In the genomic region with DNA sequence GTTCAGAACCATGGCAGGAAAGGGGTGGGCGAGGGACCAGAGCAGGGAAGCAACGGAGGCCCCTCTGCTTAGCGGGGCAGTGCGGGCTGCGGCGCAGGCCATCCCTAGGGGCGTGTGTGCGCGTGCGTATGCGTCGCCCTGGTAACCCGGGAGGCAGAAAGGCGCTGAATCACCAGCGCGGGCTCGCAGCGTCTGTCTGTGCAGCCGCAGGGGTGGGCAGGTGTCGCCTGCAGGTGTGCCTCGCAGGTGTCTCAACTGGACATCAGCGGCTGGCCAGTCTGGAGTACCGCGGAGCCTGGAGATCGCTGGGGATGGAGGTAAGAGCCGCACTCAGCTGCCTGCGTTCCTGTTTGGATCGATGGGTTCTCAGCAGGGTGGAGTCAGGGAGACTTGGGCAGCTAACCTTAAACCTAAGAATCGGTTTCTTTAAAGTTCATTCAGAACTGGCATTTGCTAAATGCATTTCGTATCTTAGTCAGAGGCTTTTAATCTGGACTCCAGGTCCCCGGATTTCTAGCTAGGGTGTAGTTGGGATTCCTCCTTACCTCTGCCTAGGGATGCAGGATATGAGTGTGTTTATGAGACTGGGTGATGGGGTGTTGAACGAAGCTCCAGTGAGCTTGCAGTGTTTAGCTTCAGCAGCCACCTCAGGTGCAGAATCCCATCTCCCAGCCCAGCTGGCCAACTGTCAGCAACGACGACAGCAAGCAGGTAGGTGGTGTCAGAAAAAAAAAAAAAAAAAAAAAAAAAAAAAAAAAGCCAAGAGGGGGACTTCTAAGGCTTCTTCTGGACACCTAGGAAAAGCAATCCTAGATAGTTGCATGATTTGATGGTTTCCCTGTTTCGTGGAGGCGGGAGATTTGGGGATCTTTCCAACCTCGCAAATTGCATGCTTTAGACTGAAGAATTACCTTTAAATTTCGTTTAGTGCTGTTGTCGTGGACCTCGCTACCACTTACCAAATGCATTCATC, we compare ENCODE assay signal across 8 mouse cellular contexts. TPM values are rescaled to one million over a fixed set of nuclear protein-coding genes. Genes with fewer than 3 reads are reported as not detected.
DNase-seq lines count a peak whose midpoint lies in the region; ATAC-seq and TF ChIP-seq lines count a peak whose summit lies in the region.

A gene (plus strand): TSS at position 153 of the 973 bp plus-strand sequence.

- H3K4me3 ChIP-seq in hindbrain, embryonic 14.5 days (replicated peaks; ENCODE audit: low read length) = peak within 1 kb of the TSS; percentile 49
- H3K4me3 ChIP-seq in midbrain, embryonic 13.5 days (replicated peaks) = peak within 1 kb of the TSS; percentile 59
- H3K4me3 ChIP-seq in testis, adult 2 months (ENCODE audit: control insufficient read depth, low read depth, low read length) = peak within 1 kb of the TSS; percentile 93

- peak within 1 kb of the TSS; percentile 64 for H3K9ac ChIP-seq in hindbrain, embryonic 14.5 days
- H3K9ac ChIP-seq in midbrain, embryonic 13.5 days (replicated peaks) = peak within 1 kb of the TSS; percentile 67

- no peaks in the 10 kb centered on the region for H3K9me3 ChIP-seq in hindbrain, embryonic 14.5 days (ENCODE audit: control insufficient read depth, low read length)
- H3K9me3 ChIP-seq in midbrain, embryonic 13.5 days = no peaks in the 10 kb centered on the region

- DNase-seq in heart, adult 11 months = peak; percentile 91
- DNase-seq in heart, adult 9 months (ENCODE audit: low spot score in 2 of 2) = no peak
- peak; percentile 79 for DNase-seq in brain, embryonic 14.5 days (ENCODE audit: low read depth)
- peak; percentile 74 for DNase-seq in hindbrain, embryonic 14.5 days (ENCODE audit: low spot score)
- DNase-seq in left cerebral cortex, postnatal 36 days (ENCODE audit: low spot score in 2 of 2) = peak; percentile 79 to 83

- H3K27me3 ChIP-seq in hindbrain, embryonic 14.5 days (ENCODE audit: control insufficient read depth, insufficient read depth, low read length) = no peaks in the 10 kb centered on the region
- no peaks in the 10 kb centered on the region for H3K27me3 ChIP-seq in midbrain, embryonic 13.5 days
- H3K27me3 ChIP-seq in testis, adult 2 months (ENCODE audit: control insufficient read depth, insufficient read depth, low read length) = no peaks in the 10 kb centered on the region

- H3K4me2 ChIP-seq in hindbrain, embryonic 14.5 days (replicated peaks) = peak within 1 kb of the TSS; percentile 69
- peak within 1 kb of the TSS; percentile 86 for H3K4me2 ChIP-seq in midbrain, embryonic 13.5 days (replicated peaks)

- peak; percentile 67 for ATAC-seq in erythroid progenitor cell, adult 5-6 weeks (replicated peaks; ENCODE audit: low FRiP score, poor library complexity, severe bottlenecking)
- ATAC-seq in hindbrain, embryonic 14.5 days (ENCODE audit: low FRiP score) = peak; percentile 95
- ATAC-seq in midbrain, embryonic 13.5 days = peak; percentile 98

- no peak within 1 kb of the TSS for H3K27ac ChIP-seq in hindbrain, embryonic 14.5 days
- peak within 1 kb of the TSS; percentile 44; the same call in 1 of the 2 replicates for H3K27ac ChIP-seq in midbrain, embryonic 13.5 days
- no peak within 1 kb of the TSS for H3K27ac ChIP-seq in testis, adult 2 months (ENCODE audit: control insufficient read depth, insufficient read depth, low read depth, low read length)

- peaks cover 14% of the 10 kb centered on the region; the same call in 1 of the 2 replicates for H3K4me1 ChIP-seq in hindbrain, embryonic 14.5 days (replicated peaks; ENCODE audit: control insufficient read depth, insufficient read depth, low read length)
- H3K4me1 ChIP-seq in midbrain, embryonic 13.5 days (replicated peaks) = peaks cover 18% of the 10 kb centered on the region
- H3K4me1 ChIP-seq in testis, adult 2 months (ENCODE audit: control insufficient read depth, insufficient read depth, low read length) = peaks cover 16% of the 10 kb centered on the region

- WGBS in hindbrain, embryonic 14.5 days = 10% methylated on average over 40 of the region's 40 CpGs
- 9% methylated on average over 40 of the region's 40 CpGs for WGBS in midbrain, embryonic 13.5 days

- no peak for TF ChIP-seq CTCF in brain, embryonic 14.5 days (IDR thresholded peaks at IDR 0.05; ENCODE audit: borderline replicate concordance, extremely low read depth, insufficient read depth, insufficient read length)
- TF ChIP-seq CTCF in testis, adult 2 months (IDR thresholded peaks at IDR 0.05; ENCODE audit: control insufficient read depth, insufficient read depth, insufficient replicate concordance, low read depth, low read length) = no peak

- TF ChIP-seq POLR2A in brain, embryonic 14.5 days (IDR thresholded peaks at IDR 0.05; ENCODE audit: borderline replicate concordance, extremely low read depth, insufficient read depth, insufficient read length, poor library complexity, severe bottlenecking) = no peak
- TF ChIP-seq POLR2A in testis, adult 2 months (IDR thresholded peaks at IDR 0.05; ENCODE audit: control insufficient read depth, low read depth, low read length) = no peak

- intact Hi-C loops in left cerebral cortex, postnatal 36 days (cut with DNase I) = no loop called here

- H3K36me3 ChIP-seq in hindbrain, embryonic 14.5 days (replicated peaks; ENCODE audit: control insufficient read depth, insufficient read depth) = peaks cover 13% of the 10 kb centered on the region
- H3K36me3 ChIP-seq in midbrain, embryonic 13.5 days = peaks cover 5% of the 10 kb centered on the region; the same call in 1 of the 2 replicates
- no peaks in the 10 kb centered on the region for H3K36me3 ChIP-seq in testis, adult 2 months (ENCODE audit: control insufficient read depth, insufficient read depth, low read length)

RNA-seq across cellular contexts. Expression of the gene that starts here (rescaled TPM):
- 1.9 and 3.6 TPM in 2 replicates for polyA plus RNA-seq in brain, embryonic 14.5 days (2012; rRNA removed)
- total RNA-seq in erythroid progenitor cell, adult 5-6 weeks (2015; ENCODE audit: low replicate concordance) = not detected in 2 replicates
- not detected in 2 replicates for total RNA-seq in erythroid progenitor cell, adult 5-6 weeks (2017; ENCODE audit: low replicate concordance)
- 5.5 and 8.0 TPM in 2 replicates for polyA plus RNA-seq in hindbrain, embryonic 14.5 days (2014; fragmentation: Nextera tagmentation; extraction: Ambion mirVana)
- 10 to 100 TPM; 29.8 to 33.6 TPM for total RNA-seq in left cerebral cortex, postnatal 36 days (2021)
- 2.6 and 2.7 TPM in 2 replicates for polyA plus RNA-seq in midbrain, embryonic 13.5 days (2015; fragmentation: Nextera tagmentation; extraction: Ambion mirVana)
- 1.5 and 1.6 TPM in 2 replicates for polyA plus RNA-seq in testis, adult 2 months (2012; rRNA removed)

Comparison
In these comparisons a context has a peak if more than half of its experiments do, and no peak if none do; other contexts are left out.
1. RNA of the gene that starts here (total RNA-seq): 29.8 to 33.6 TPM in left cerebral cortex, postnatal 36 days; not detected in erythroid progenitor cell, adult 5-6 weeks; every median in the first group is over 10 times any median in the second.
2. DNase-seq: peak in heart, adult 11 months (single experiment), brain, embryonic 14.5 days (single experiment), hindbrain, embryonic 14.5 days (single experiment) and left cerebral cortex, postnatal 36 days (2 of 2); none in heart, adult 9 months (0 of 2).
3. Peak in ATAC-seq in erythroid progenitor cell, adult 5-6 weeks; RNA of the gene not detected or under 1 TPM.
4. Peak in every context shown above with its lines, with median percentiles within 50 percentile points of each other: ATAC-seq and H3K4me3 ChIP-seq.